Mouse (Mus musculus) neutrophil, adult 65 days (primary cell): ENCODE measurements around the gene Speer2. TPM values are rescaled to one million over a fixed set of nuclear protein-coding genes. Genes with fewer than 3 reads are reported as not detected.

Experiments
- total RNA-seq: library from RNA; stranded (reverse); gene quantifications from 2 replicates; pipeline ENCODE4 v1.2.4, GENCODE M21; 2023

Speer2 gene
- total RNA-seq, result not detected in 2 replicates

DNA sequence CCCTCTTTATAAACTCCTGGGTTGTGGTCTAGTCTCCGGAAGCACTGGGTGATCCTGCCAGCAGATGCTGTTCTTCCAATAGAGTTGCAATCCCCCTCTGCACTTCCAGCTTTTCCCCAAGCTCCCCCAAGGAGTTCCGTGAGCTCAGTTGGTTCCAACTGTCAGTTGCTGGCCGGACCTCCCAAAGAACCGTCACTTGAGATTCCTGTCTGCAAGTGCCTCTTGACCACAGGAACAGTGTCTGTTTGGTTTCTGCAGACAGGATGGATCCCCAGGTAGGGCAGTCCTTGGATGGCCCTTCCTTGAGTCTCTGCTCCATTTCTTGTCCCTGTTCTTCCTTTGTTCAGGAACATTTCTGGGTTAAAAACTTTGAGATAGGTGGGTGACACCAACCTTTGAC, at the start of gene Speer2:
Speer2 (minus strand) TSS at position 101 of the 400 bp plus-strand sequence.

